Mouse (Mus musculus) lung, embryonic 14.5 days (tissue): Measurements from ENCODE around the gene Tssc4. TPM values are rescaled to one million over a fixed set of nuclear protein-coding genes. Genes with fewer than 3 reads are reported as not detected.

ENCODE experiments used
- ATAC-seq: fragments of 200-750 bp; cut with Nextera tagmentation; 2 replicates; pipeline ENCODE4 v1.8.0; 2017; ENCODE audit warnings: mild to moderate bottlenecking, moderate TSS enrichment, moderate library complexity; ENCODE audit not compliant: insufficient read depth
- DNase-seq: peaks from one replicate; pipeline ENCODE4 v3.0.0-alpha.2; 2015
- H3K27ac ChIP-seq: fragments of 300-500 bp; sonication (generic); 2 replicates; pipeline ENCODE4 v1.5.1; 2014; ENCODE audit warnings: low read depth, mild to moderate bottlenecking, moderate library complexity
- H3K27me3 ChIP-seq: fragments of 300-500 bp; sonication (generic); 2 replicates; pipeline ENCODE4 v1.6.1; 2014; ENCODE audit warnings: low read length, control low read depth; ENCODE audit not compliant: insufficient read depth
- H3K36me3 ChIP-seq: fragments of 300-500 bp; sonication (generic); 2 replicates; pipeline ENCODE4 v1.6.1; 2014; ENCODE audit warnings: control low read depth; ENCODE audit not compliant: insufficient read depth
- H3K4me1 ChIP-seq: fragments of 300-500 bp; sonication (generic); 2 replicates; pipeline ENCODE4 v1.6.1; 2014; ENCODE audit warnings: antibody characterized with exemption, control low read depth; ENCODE audit not compliant: insufficient read depth
- H3K4me2 ChIP-seq: fragments of 300-500 bp; sonication (generic); 2 replicates; pipeline ENCODE4 v1.6.1; 2014; ENCODE audit warnings: mild to moderate bottlenecking
- H3K4me3 ChIP-seq: fragments of 300-500 bp; sonication (generic); 2 replicates; pipeline ENCODE4 v1.5.1; 2014; ENCODE audit warnings: low read depth, low read length
- H3K9ac ChIP-seq: fragments of 300-500 bp; sonication (generic); 2 replicates; pipeline ENCODE4 v1.6.1; 2014
- H3K9me3 ChIP-seq: fragments of 300-500 bp; sonication (generic); 2 replicates; pipeline ENCODE4 v1.6.1; 2016; ENCODE audit warnings: low read depth, low read length, control low read depth
- CTCF ChIP-seq: IDR thresholded peaks from 2 replicates; pipeline ENCODE4 v1.5.1; 2016; ENCODE audit warnings: antibody characterized with exemption, low read depth
- WGBS: fragments of 180-500 bp; shearing (Covaris S2); extraction: QIAGEN DNeasy Blood & Tissue Kit; methylation state at CpG from one replicate; pipeline ENCODE4 v1.1.7; 2014; 5-methylcytosine and 5-hydroxymethylcytosine counted together
- polyA plus RNA-seq: library from polyadenylated mRNA; unstranded; fragments of >200 nt; fragmentation: Nextera tagmentation; extraction: Ambion mirVana; gene quantifications from 2 replicates; pipeline ENCODE4 v1.2.1, GENCODE M21; 2014

The Tssc4 gene
- polyA plus RNA-seq, 1 experiment from 2014 or later, result 75.6 TPM

GRCm38 (mm10) chr7:143053961-143054611, 15.0 kb upstream of the Tssc4 start:
- Histone ChIP-seq H3K4me1 (peaks cover 37% of the 10 kb centered on the region), H3K36me3 (peaks cover 24% of the 10 kb centered on the region), H3K27ac (peak overlapping the region; percentile 96; the same call in 1 of the 2 replicates), H3K4me2 (peak overlapping the region; percentile 93), H3K9me3 (no peaks in the 10 kb centered on the region), H3K4me3 (peak overlapping the region; percentile 95), H3K9ac (peak overlapping the region; percentile 97), H3K27me3 (no peaks in the 10 kb centered on the region)
- DNase-seq (peak; percentile 59), ATAC-seq (peak; percentile 8; the same call in 1 of the 2 replicates)
- TF ChIP-seq CTCF, result no peak
- 18% methylated on average over 11 of the region's 11 CpGs for WGBS

GRCm38 (mm10) chr7:143054612-143054965, 14.5 kb upstream of the Tssc4 start:
- Histone ChIP-seq H3K4me1 (peaks cover 37% of the 10 kb centered on the region), H3K27ac (peak overlapping the region; percentile 0; the same call in 1 of the 2 replicates), H3K4me3 (peak overlapping the region; percentile 95), H3K27me3 (no peaks in the 10 kb centered on the region), H3K4me2 (peak overlapping the region; percentile 93), H3K9ac (peak overlapping the region; percentile 97), H3K9me3 (no peaks in the 10 kb centered on the region), H3K36me3 (peaks cover 24% of the 10 kb centered on the region)
- DNase-seq, result no peak
- ATAC-seq, result no peak
- TF ChIP-seq CTCF, result no peak
- 33% methylated on average over 3 of the region's 3 CpGs for WGBS

GRCm38 (mm10) chr7:143055001-143055400, 14.0 kb upstream of the Tssc4 start:
- Histone ChIP-seq H3K4me1 (peaks cover 37% of the 10 kb centered on the region), H3K27ac (0 out of 2 replicates have a peak overlapping the region, but pooled peaks have one; percentile 5), H3K27me3 (no peaks in the 10 kb centered on the region), H3K36me3 (peaks cover 24% of the 10 kb centered on the region), H3K4me3 (peak overlapping the region; percentile 95), H3K9me3 (no peaks in the 10 kb centered on the region), H3K9ac (peak overlapping the region; percentile 97; the same call in 1 of the 2 replicates), H3K4me2 (peak overlapping the region; percentile 93)
- WGBS, result 61% methylated on average over 3 of the region's 3 CpGs
- ATAC-seq, result no peak
- no peak for TF ChIP-seq CTCF
- DNase-seq, result no peak

- 60% methylated on average over 11 of the region's 11 CpGs for WGBS
- Histone ChIP-seq H3K4me1 (peaks cover 37% of the 10 kb centered on the region), H3K36me3 (peaks cover 30% of the 10 kb centered on the region)
Observed at GRCm38 (mm10) chr7:143055499-143056186, 13.4 kb upstream of the Tssc4 start.

GRCm38 (mm10) chr7:143057023-143057422, 12.0 kb upstream of the Tssc4 start:
- Histone ChIP-seq H3K27me3 (no peaks in the 10 kb centered on the region), H3K4me1 (peaks cover 37% of the 10 kb centered on the region), H3K9ac (no peak overlapping the region), H3K4me2 (peak overlapping the region; percentile 47; the same call in 1 of the 2 replicates), H3K9me3 (no peaks in the 10 kb centered on the region), H3K4me3 (no peak overlapping the region), H3K36me3 (peaks cover 44% of the 10 kb centered on the region), H3K27ac (no peak overlapping the region)
- DNase-seq, result no peak
- no peak for ATAC-seq
- WGBS, result 73% methylated on average over 5 of the region's 5 CpGs
- TF ChIP-seq CTCF, result no peak

More at GRCm38 (mm10) chr7:143055499-143056186, 13.4 kb upstream of the Tssc4 start:
- no peak for ATAC-seq
- no peak for DNase-seq
- Histone ChIP-seq H3K9me3 (no peaks in the 10 kb centered on the region), H3K27me3 (no peaks in the 10 kb centered on the region), H3K4me2 (peak overlapping the region; percentile 93), H3K27ac (peak overlapping the region; percentile 5; the same call in 1 of the 2 replicates), H3K9ac (peak overlapping the region; percentile 27; the same call in 1 of the 2 replicates), H3K4me3 (peak overlapping the region; percentile 95)
- no peak for TF ChIP-seq CTCF

GRCm38 (mm10) chr7:143057667-143058220, 11.3 kb upstream of the Tssc4 start:
- H3K9me3 ChIP-seq, result no peaks in the 10 kb centered on the region
- H3K27me3 ChIP-seq, result no peaks in the 10 kb centered on the region
- DNase-seq (no peak), ATAC-seq (no peak)
- 25% methylated on average over 9 of the region's 9 CpGs for WGBS
- no peak for TF ChIP-seq CTCF
- no peak overlapping the region for H3K4me3 ChIP-seq
- H3K27ac ChIP-seq, result peak overlapping the region; percentile 84
- H3K4me2 ChIP-seq, result peak overlapping the region; percentile 47
- H3K4me1 ChIP-seq, result peaks cover 37% of the 10 kb centered on the region
- H3K36me3 ChIP-seq, result peaks cover 51% of the 10 kb centered on the region
- no peak overlapping the region for H3K9ac ChIP-seq

- H3K27me3 ChIP-seq, result no peaks in the 10 kb centered on the region
- peaks cover 37% of the 10 kb centered on the region for H3K4me1 ChIP-seq
- no peak overlapping the region for H3K9ac ChIP-seq
- ATAC-seq (peak; percentile 19; the same call in 1 of the 2 replicates), DNase-seq (peak; percentile 64)
- peak overlapping the region; percentile 84 for H3K27ac ChIP-seq
- H3K4me3 ChIP-seq, result no peak overlapping the region
- no peak for TF ChIP-seq CTCF
- peaks cover 56% of the 10 kb centered on the region for H3K36me3 ChIP-seq
- H3K4me2 ChIP-seq, result peak overlapping the region; percentile 47
- no peaks in the 10 kb centered on the region for H3K9me3 ChIP-seq
- WGBS, result 39% methylated on average over 5 of the region's 5 CpGs
Observed at GRCm38 (mm10) chr7:143058221-143058697, 10.8 kb upstream of the Tssc4 start.
